Mouse (Mus musculus) WW6 (cell line): ENCODE results near the gene Echdc3.
A peak's percentile ranks its signal among the peaks of the same experiment; 100 is the strongest.

Source experiments
- DNase-seq: peaks from one replicate; pipeline ENCODE4 v3.0.0-alpha.2; 2013; ENCODE audit warnings: low read depth, low spot score

The Echdc3 gene

GRCm38 (mm10) chr2:6212724-6213511 lies at the start of gene Echdc3:
Gene Echdc3, minus strand, starts transcription at chr2:6213033.
- peak; percentile 48 for DNase-seq

- no peak for DNase-seq
Measured at GRCm38 (mm10) chr2:6261718-6262117, 48.9 kb upstream of the Echdc3 start.

GRCm38 (mm10) chr2:6261201-6261672 lies 48.4 kb upstream of the Echdc3 start:
- DNase-seq: no peak

- DNase-seq: no peak
Measured at GRCm38 (mm10) chr2:6260661-6261060, 47.8 kb upstream of the Echdc3 start.

- DNase-seq: no peak
Measured at GRCm38 (mm10) chr2:6259182-6259581, 46.3 kb upstream of the Echdc3 start.

GRCm38 (mm10) chr2:6258026-6258425 lies 45.2 kb upstream of the Echdc3 start:
- no peak for DNase-seq

GRCm38 (mm10) chr2:6257146-6257545 lies 44.3 kb upstream of the Echdc3 start:
- DNase-seq: no peak

GRCm38 (mm10) chr2:6255989-6256841 lies 43.4 kb upstream of the Echdc3 start:
- DNase-seq: no peak

GRCm38 (mm10) chr2:6255402-6255988 lies 42.7 kb upstream of the Echdc3 start:
- DNase-seq: no peak

GRCm38 (mm10) chr2:6252491-6252890 lies 39.7 kb upstream of the Echdc3 start:
- no peak for DNase-seq

- DNase-seq: no peak
Measured at GRCm38 (mm10) chr2:6251076-6251496, 38.3 kb upstream of the Echdc3 start.

GRCm38 (mm10) chr2:6241446-6241845 lies 28.6 kb upstream of the Echdc3 start:
- no peak for DNase-seq

- DNase-seq: no peak
Measured at GRCm38 (mm10) chr2:6240072-6240471, 27.2 kb upstream of the Echdc3 start.

- no peak for DNase-seq
Measured at GRCm38 (mm10) chr2:6239333-6239732, 26.5 kb upstream of the Echdc3 start.

- DNase-seq: no peak
Measured at GRCm38 (mm10) chr2:6238679-6239078, 25.8 kb upstream of the Echdc3 start.

GRCm38 (mm10) chr2:6238244-6238643 lies 25.4 kb upstream of the Echdc3 start:
- no peak for DNase-seq

GRCm38 (mm10) chr2:6233353-6233752 lies 20.5 kb upstream of the Echdc3 start:
- no peak for DNase-seq

- DNase-seq: no peak
Measured at GRCm38 (mm10) chr2:6232755-6233154, 19.9 kb upstream of the Echdc3 start.

GRCm38 (mm10) chr2:6230865-6231264 lies 18.0 kb upstream of the Echdc3 start:
- DNase-seq: no peak

- no peak for DNase-seq
Measured at GRCm38 (mm10) chr2:6229597-6230290, 16.9 kb upstream of the Echdc3 start.

GRCm38 (mm10) chr2:6227059-6227445 lies 14.2 kb upstream of the Echdc3 start:
- no peak for DNase-seq
